Mouse (Mus musculus) CH12.LX (cell line): ENCODE results near the gene Fam234b.

Experiments
- CTCF ChIP-seq, 2 experiments: IDR thresholded peaks in 1 of 2; conservative IDR thresholded peaks in 1 of 2; 2 replicates each; pipeline ENCODE4 v1.5.1; 2011 to 2012; ENCODE audit warnings: low read depth in 2 of 2, low read length in 2 of 2, improper control_type of control experiment in 1 of 2, inconsistent platforms in 1 of 2, mild to moderate bottlenecking in 1 of 2, moderate library complexity in 1 of 2
- ELF1 ChIP-seq: IDR thresholded peaks from 2 replicates; pipeline ENCODE4 v1.6.1; 2014; ENCODE audit warnings: low read depth, mild to moderate bottlenecking, inconsistent platforms, low read length, improper control_type of control experiment
- HCFC1 ChIP-seq: IDR thresholded peaks from 2 replicates; pipeline ENCODE4 v1.6.1; 2012; ENCODE audit warnings: low read depth, mild to moderate bottlenecking, inconsistent platforms, low read length, improper control_type of control experiment
- JUN ChIP-seq: IDR thresholded peaks from 2 replicates; pipeline ENCODE4 v1.6.1; 2011; ENCODE audit warnings: low read depth, mild to moderate bottlenecking, low read length, improper control_type of control experiment, moderate library complexity; ENCODE audit not compliant: insufficient read depth
- MAFK ChIP-seq: IDR thresholded peaks from 2 replicates; pipeline ENCODE4 v1.6.1; 2011; ENCODE audit warnings: low read length, improper control_type of control experiment; ENCODE audit not compliant: insufficient replicate concordance
- POLR2AphosphoS2 ChIP-seq: IDR thresholded peaks from 2 replicates; pipeline ENCODE4 v1.6.1; 2011; ENCODE audit warnings: low read depth, low read length, improper control_type of control experiment
- ZNF384 ChIP-seq: IDR thresholded peaks from 2 replicates; pipeline ENCODE4 v1.6.1; 2012; ENCODE audit warnings: low read depth, low read length, improper control_type of control experiment, inconsistent platforms

GRCm38 (mm10) chr6:135212666-135213065 lies 14.9 kb downstream of the Fam234b start:
- TF ChIP-seq CTCF (conservative IDR thresholded peaks at IDR 0.05 in 1 of 2, IDR thresholded peaks at IDR 0.05 in 1 of 2; ENCODE audit: low read depth in 2 of 2, low read length in 2 of 2) = no peak
- no peak for TF ChIP-seq POLR2AphosphoS2
- no peak for TF ChIP-seq ELF1
- no peak for TF ChIP-seq HCFC1
- no peak for TF ChIP-seq JUN
- TF ChIP-seq MAFK = no peak
- no peak for TF ChIP-seq ZNF384
